Mouse (Mus musculus): ENCODE results near the gene Vwc2l.

Gene Vwc2l

DNA sequence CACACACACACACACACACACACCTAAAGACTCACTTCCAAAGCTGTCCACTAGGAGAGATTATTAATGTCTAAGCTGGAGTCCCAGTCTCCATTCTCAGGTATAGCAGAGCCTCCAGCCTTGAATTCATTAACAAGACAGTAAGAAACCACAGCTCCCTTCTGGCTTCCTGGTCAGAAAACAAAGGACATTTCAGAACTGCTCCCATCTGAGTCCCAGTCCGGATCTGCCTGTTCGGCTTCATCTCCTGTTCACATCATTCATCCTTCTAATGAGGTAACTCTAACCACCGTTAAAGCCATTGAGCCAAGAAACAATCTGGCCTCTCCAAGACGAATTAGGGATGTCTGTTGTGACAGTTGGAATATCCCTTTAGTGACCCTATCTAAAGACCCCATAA, 185.7 kb downstream of the Vwc2l start:
- no peak for DNase-seq (ENCODE audit: low spot score in 2 of 2)

DNA sequence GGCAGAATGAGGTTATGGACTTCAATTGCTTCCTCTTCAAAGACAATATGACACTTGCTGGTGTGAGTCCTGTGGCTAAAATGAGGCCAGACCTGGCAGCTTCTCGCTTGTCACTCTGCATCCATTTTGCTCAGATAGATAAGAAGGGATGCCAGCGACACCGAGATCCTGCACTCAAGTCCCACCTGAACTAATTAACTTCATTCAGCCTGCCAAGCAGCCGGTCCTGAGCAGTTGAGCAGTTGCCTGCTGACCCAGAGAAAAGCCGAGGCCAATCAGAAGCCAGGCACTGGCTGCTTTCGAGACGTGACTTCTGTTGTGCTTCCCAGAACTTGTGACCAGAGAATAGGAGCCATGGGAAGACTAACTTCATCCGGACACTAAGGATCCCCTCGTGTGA, 187.6 kb downstream of the Vwc2l start:
- DNase-seq (ENCODE audit: low spot score in 2 of 2), result no peak

- no peak for DNase-seq (ENCODE audit: low spot score in 2 of 2)
Observed at GRCm38 (mm10) chr1:70918173-70919036, 192.9 kb downstream of the Vwc2l start.

DNA sequence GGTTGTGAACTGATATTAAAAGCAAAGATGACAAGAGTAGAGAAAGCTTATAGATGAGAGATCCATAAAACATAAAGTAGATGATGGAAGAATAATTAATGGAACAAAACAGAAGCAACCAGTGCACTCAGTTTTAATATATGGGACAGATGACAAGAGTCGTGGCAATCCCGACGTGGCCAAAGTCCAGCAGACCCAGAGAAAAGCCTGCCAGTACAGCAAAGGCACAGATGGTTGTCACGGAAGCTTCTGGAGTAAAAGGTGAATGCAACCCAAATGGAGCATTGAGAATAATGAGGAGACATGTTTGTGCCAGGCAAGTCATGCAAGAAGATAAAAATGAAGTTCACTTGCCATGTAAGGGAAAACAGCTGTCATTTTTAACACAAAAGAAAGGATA, 207.5 kb downstream of the Vwc2l start:
- no peak for DNase-seq (ENCODE audit: low spot score in 2 of 2)
